Mouse (Mus musculus): ENCODE data around the gene Cacna1f. TPM values are rescaled to one million over a fixed set of nuclear protein-coding genes. Genes with fewer than 3 reads are reported as not detected.

The Cacna1f gene
- total and polyA plus RNA-seq, 3 experiments: 0.02 TPM; not detected in 2

DNA sequence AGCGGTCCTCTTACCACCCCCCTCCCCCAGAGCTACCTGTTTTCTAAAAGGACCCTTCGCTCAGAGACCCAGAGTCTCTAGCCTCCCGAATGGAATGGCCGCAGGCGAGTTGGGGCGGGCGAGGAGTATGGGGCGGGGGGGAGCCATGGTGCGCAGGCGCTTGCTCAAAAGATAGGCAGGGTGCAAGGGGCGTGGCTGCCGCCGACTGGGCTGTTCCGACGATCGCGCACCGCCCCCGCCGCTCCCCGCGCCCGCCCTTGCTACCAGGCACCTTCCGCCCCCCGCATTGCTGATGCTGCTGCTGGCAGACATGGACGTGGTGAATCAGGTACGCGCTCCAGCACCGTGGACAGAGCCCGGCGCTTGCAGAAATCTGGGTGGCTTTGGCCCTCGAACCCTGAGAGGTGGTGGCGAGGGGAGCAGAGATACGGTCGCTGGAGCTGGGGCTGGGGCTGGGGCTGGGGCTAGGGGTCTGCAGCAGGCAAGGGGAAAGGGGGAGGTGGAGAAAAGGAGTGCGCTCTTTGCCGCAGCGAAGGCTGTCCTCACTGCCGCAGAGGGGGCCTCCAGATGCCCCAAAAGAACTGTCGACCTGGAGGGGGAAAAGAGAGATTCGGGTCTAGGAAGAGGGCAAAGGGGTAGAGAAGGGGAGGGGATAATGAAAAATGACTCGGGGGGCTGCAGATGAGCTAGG, 31.7 kb downstream of the Cacna1f start, which contains the start of gene Syp:
Gene Syp, plus strand, starts transcription at position 71 of the 691 bp plus-strand sequence.
- intact Hi-C loops (cut with DNase I): no loop called here
- DNase-seq: peak; percentile 67 to 76
- 21% methylated on average over 41 of the region's 42 CpGs for WGBS
- Histone ChIP-seq H3K4me3 (no peak within 1 kb of the TSS), H3K27me3 (ENCODE audit: control insufficient read depth, insufficient read depth, low read length) (no peaks in the 10 kb centered on the region), H3K4me1 (ENCODE audit: control insufficient read depth, insufficient read depth, low read length) (no peaks in the 10 kb centered on the region; the same call in 1 of the 2 replicates), H3K9ac (ENCODE audit: low read depth, low read length) (no peak within 1 kb of the TSS; the same call in 1 of the 2 replicates), H3K79me2 (replicated peaks; ENCODE audit: control insufficient read depth, insufficient read depth, low read length) (no peaks in the 10 kb centered on the region), H3K36me3 (ENCODE audit: control insufficient read depth, insufficient read depth, low read length) (no peaks in the 10 kb centered on the region), H3K27ac (no peak within 1 kb of the TSS)
- no peak for TF ChIP-seq CTCF (IDR thresholded peaks at IDR 0.05)
- TF ChIP-seq POLR2A (IDR thresholded peaks at IDR 0.05; ENCODE audit: insufficient read depth, low read depth, low read length): no peak
- no peak for TF ChIP-seq EP300 (IDR thresholded peaks at IDR 0.05; ENCODE audit: insufficient read depth, low read depth, low read length)

- DNase-seq: no peak
- H3K79me2 ChIP-seq (replicated peaks; ENCODE audit: control insufficient read depth, insufficient read depth, low read length): no peaks in the 10 kb centered on the region
- H3K27me3 ChIP-seq (ENCODE audit: control insufficient read depth, insufficient read depth, low read length): no peaks in the 10 kb centered on the region
- WGBS: 21% methylated on average over 13 of the region's 13 CpGs
- H3K9ac ChIP-seq (ENCODE audit: low read depth, low read length): no peak overlapping the region
- TF ChIP-seq CTCF (IDR thresholded peaks at IDR 0.05): no peak
- H3K27ac ChIP-seq: no peak overlapping the region
- H3K36me3 ChIP-seq (ENCODE audit: control insufficient read depth, insufficient read depth, low read length): no peaks in the 10 kb centered on the region
- no peak overlapping the region for H3K4me3 ChIP-seq
- no peaks in the 10 kb centered on the region; the same call in 1 of the 2 replicates for H3K4me1 ChIP-seq (ENCODE audit: control insufficient read depth, insufficient read depth, low read length)
- intact Hi-C loops (cut with DNase I): loop anchor here (5.0 kb wide), 1 partner anchor 67 kb away; the partner anchor contains the start of genes Foxp3 and Ppp1r3f
These were observed 32.8 kb downstream of the Cacna1f start for GRCm38 (mm10) chrX:7639536-7640325.

GRCm38 (mm10) chrX:7640785-7641184, 33.9 kb downstream of the Cacna1f start:
- TF ChIP-seq EP300 (IDR thresholded peaks at IDR 0.05; ENCODE audit: insufficient read depth, low read depth, low read length): no peak
- no peak for TF ChIP-seq CTCF (IDR thresholded peaks at IDR 0.05)
- TF ChIP-seq POLR2A (IDR thresholded peaks at IDR 0.05; ENCODE audit: insufficient read depth, low read depth, low read length): no peak
- H3K9ac ChIP-seq (ENCODE audit: low read depth, low read length): no peak overlapping the region
- H3K79me2 ChIP-seq (replicated peaks; ENCODE audit: control insufficient read depth, insufficient read depth, low read length): no peaks in the 10 kb centered on the region
- H3K4me1 ChIP-seq (ENCODE audit: control insufficient read depth, insufficient read depth, low read length): no peaks in the 10 kb centered on the region; the same call in 1 of the 2 replicates
- no peaks in the 10 kb centered on the region for H3K27me3 ChIP-seq (ENCODE audit: control insufficient read depth, insufficient read depth, low read length)
- no peak overlapping the region for H3K4me3 ChIP-seq
- H3K27ac ChIP-seq: no peak overlapping the region
- 29% methylated on average over 12 of the region's 12 CpGs for WGBS
- H3K36me3 ChIP-seq (ENCODE audit: control insufficient read depth, insufficient read depth, low read length): no peaks in the 10 kb centered on the region
- intact Hi-C loops (cut with DNase I): loop anchor here (5.0 kb wide), 1 partner anchor 68 kb away; the partner anchor contains the start of genes Foxp3 and Ppp1r3f
- no peak for DNase-seq

DNA sequence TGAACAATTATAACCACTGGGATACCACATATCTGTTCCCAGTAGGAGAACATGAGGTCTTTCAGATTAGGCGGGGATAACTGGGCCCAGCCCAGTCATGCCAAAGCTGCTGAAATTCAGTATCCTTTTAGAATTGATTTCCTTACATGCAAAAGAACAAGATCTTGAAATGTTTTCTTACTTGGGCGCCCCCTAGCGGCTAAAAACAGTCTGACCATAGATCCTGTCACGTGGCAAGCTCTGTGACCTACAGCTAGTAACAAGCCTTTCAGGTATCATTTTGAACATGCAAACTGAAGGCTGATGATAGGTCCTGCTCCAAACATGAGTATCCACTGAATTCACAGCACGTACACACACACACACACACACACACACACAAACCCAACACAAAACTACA, 38.5 kb downstream of the Cacna1f start:
- Histone ChIP-seq H3K79me2 (replicated peaks; ENCODE audit: control insufficient read depth, insufficient read depth, low read length) (no peaks in the 10 kb centered on the region), H3K4me1 (ENCODE audit: control insufficient read depth, insufficient read depth, low read length) (peaks cover 2% of the 10 kb centered on the region), H3K27ac (no peak overlapping the region), H3K9ac (ENCODE audit: low read depth, low read length) (no peak overlapping the region), H3K4me3 (no peak overlapping the region), H3K27me3 (ENCODE audit: control insufficient read depth, insufficient read depth, low read length) (no peaks in the 10 kb centered on the region), H3K36me3 (ENCODE audit: control insufficient read depth, insufficient read depth, low read length) (no peaks in the 10 kb centered on the region)
- intact Hi-C loops (cut with DNase I): loop anchor here (5.0 kb wide), 2 partner anchors 173 to 223 kb away; no protein-coding TSS in a partner anchor
- 13% methylated on average over 5 of the region's 5 CpGs for WGBS
- DNase-seq: peak; percentile 63 to 82
- no peak for TF ChIP-seq EP300 (IDR thresholded peaks at IDR 0.05; ENCODE audit: insufficient read depth, low read depth, low read length)
- TF ChIP-seq CTCF (IDR thresholded peaks at IDR 0.05): peak; percentile 82

DNA sequence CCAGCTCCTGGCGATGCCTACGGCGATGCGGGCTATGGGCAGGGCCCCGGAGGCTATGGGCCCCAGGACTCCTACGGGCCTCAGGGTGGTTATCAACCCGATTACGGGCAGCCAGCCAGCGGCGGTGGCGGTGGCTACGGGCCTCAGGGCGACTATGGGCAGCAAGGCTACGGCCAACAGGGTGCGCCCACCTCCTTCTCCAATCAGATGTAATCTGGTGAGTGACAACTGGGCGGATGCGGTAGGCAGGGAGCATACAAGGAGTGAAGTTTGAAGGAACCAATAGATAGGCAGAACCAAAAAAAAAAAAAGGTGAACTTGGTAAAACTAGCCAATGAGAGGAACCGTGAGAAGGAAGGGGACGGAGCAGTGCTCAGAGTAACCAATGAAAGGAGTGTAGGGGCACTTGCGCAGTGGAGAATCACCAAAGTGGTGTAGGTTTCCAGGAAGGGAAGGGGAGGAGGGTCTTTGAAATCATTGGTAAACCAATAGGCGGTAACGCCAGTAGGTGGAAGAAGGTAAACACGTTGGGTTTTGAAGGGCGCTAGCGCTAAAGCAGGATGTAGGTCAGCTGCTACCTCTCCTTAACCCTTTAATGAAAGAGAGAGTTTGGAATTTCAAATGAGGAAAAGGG, 41.9 kb downstream of the Cacna1f start:
- intact Hi-C loops (cut with DNase I): loop anchor here (1.0 to 5.0 kb wide), 5 partner anchors 9 to 226 kb away; partner anchors contain the start of genes Gpkow and Prickle3
- WGBS: 13% methylated on average over 25 of the region's 25 CpGs

More for the DNA sequence above, 41.9 kb downstream of the Cacna1f start:
- TF ChIP-seq EP300 (IDR thresholded peaks at IDR 0.05; ENCODE audit: insufficient read depth, low read depth, low read length) (no peak), POLR2A (IDR thresholded peaks at IDR 0.05; ENCODE audit: insufficient read depth, low read depth, low read length) (peak; percentile 73), CTCF (IDR thresholded peaks at IDR 0.05) (peak; percentile 55)
- Histone ChIP-seq H3K36me3 (ENCODE audit: control insufficient read depth, insufficient read depth, low read length) (no peaks in the 10 kb centered on the region), H3K9ac (ENCODE audit: low read depth, low read length) (peak overlapping the region; percentile 95), H3K79me2 (replicated peaks; ENCODE audit: control insufficient read depth, insufficient read depth, low read length) (no peaks in the 10 kb centered on the region), H3K27ac (peak overlapping the region; percentile 95), H3K4me3 (peak overlapping the region; percentile 52), H3K4me1 (ENCODE audit: control insufficient read depth, insufficient read depth, low read length) (peaks cover 2% of the 10 kb centered on the region), H3K27me3 (ENCODE audit: control insufficient read depth, insufficient read depth, low read length) (no peaks in the 10 kb centered on the region)
- peak; percentile 82 to 89 for DNase-seq

Data from heart, adult 2 months (tissue).